Mouse (Mus musculus) brain, adult 2 months (tissue): ENCODE data around the gene Nsl1.

ENCODE experiments used
- DNase-seq: peaks from one replicate; pipeline ENCODE4 v3.0.0; 2011; ENCODE audit warnings: low read depth, low spot score

Gene Nsl1

DNA sequence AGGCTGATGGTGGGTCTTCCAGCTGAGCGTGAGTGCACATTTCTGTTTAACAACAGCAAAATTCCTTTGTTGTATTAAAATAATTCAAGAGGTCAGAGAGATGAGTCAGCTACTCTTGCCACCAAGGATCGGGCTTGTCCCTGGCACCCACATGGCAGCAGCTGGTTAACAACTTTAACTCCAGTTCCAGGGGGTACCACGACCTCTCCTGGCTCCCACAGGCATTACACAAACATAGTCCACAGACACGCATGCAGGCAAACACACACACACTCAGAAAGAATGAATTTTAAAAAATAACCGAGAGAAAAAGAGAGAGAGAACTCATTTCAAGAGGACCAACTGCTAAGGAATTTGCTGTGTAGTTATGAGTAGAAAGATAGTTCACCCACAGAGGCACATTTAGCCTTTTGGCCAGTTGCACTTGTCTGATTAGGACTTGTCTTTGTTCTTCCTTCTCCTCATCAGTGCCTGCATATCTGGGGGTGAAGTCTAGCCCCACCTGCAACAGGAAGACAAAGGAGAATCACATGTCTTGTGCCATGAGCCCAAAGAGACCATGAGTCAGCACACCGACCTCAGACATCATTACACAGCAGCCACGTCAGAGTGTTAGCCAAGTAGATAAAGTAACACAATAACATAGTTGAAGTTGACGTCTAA is 7.8 kb upstream of the Nsl1 start:
- no peak for DNase-seq

DNA sequence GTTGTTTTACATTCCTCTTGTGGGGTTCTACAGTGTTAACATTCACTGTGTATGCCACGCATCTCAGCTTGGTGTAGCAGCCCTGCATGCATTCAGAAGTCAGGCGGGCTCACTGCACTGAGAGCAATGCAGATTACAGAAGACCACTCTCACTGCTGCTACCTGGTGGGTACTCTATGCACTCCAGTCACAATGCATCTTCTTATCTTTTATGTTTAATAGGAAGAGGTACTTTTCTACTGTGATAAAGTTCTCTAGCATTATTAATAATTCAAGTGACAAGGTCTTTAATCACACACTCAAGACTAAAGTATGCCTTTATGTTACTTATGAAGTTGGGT is 7.3 kb upstream of the Nsl1 start:
- no peak for DNase-seq

DNA sequence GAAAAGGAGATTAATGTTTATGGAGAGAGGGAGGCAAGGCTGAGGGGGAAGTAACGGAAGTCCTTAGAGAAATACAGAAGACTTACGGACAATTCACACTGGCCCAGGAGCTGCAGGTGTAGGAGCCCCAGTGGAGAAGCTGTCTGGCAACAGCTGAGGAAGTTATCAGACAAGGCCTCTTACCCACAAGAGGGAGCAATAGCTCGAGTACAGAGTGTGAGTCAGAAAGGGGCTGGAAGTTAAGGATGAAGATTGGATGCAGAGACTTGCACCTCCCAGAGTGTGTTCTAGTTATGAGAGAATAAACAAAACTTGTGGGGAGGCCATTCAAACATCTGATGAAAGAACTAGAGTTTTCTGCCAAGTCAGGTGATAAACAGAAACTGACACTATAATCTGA is 5.4 kb upstream of the Nsl1 start:
- DNase-seq = peak; percentile 25

DNA sequence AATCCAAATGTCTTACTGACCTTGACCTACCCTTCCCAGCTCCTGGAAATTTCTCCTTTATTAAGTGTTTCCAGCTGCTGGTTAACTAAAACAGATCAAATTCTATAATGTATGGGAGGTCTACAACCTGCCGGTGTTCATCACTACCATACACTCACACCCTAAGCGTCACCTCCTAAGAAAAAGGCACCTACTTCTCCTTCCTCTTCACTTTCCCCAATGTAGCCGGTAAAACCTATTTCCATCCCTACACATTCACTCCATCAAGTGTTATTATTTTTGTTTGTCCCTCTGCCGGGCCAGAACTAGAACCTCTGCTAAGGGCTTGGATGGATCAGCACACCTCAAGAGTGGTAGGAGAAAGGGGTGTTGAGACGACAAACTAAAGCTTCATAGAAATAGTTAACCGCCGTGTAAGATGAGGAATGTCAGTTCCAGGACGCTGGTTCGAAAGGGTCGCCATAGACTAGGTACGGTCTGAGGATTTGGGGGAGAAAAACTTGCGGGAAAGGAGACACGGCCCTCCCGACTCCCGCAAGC is 501 bp upstream of the Nsl1 start:
- no peak for DNase-seq

DNA sequence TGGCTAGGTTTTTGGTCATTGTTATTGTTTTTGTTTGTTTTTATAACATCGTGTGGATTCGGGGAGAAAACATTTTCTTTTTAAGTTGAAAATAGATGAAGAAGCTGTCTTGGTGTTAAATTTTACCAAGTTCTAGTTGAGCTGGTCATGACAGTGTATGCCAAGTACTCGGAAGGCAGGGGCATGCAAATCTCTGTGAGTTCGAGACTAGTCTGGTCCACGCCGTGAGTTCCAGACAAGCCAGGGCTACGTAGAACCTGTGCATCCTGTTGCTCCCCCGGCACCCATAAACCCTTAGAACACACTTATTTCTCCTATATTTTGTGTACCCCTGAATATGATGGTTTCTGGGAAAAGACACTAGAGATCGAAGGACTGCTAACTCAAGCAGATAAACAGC is 888 bp downstream of the Nsl1 start:
- DNase-seq = no peak

DNA sequence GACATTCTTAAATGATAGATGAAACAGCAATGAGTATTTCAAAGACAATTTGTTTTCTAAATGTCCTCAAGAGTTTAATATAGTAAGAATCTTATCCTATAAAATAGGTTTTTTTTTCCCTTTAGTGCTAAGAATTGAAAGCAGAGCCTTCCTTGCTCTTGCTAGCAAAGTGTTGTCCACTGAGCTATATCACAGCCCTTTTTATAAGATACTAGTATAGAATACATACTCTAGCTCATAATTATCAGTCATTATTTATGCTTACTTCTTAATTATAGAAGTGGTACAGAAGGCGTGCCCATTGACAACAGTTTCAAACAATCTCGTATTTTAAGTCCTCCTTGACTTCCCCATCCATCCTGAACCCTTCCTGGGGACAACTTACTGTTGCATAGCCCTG is 1.7 kb downstream of the Nsl1 start:
- DNase-seq = no peak

DNA sequence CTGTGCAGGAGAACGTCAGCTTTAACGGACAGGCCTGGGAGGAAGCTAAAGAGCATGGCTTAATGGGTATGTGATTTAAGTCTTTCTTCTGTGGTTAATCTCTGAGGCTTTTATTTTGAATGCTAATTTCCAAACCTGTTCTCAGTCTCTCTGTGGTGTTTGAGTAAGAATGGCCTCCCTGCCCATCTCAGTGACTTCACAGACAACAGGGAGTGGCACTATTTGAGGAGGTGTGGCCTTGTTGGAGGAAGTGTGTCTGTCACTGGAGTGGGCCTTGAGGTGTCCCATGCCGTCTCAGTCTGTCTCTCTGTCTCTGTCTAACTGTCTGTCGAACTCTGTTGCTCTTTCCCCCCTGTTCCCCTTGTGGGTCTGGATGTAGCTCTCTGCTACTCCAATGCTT is 2.4 kb downstream of the Nsl1 start:
- DNase-seq = no peak

DNA sequence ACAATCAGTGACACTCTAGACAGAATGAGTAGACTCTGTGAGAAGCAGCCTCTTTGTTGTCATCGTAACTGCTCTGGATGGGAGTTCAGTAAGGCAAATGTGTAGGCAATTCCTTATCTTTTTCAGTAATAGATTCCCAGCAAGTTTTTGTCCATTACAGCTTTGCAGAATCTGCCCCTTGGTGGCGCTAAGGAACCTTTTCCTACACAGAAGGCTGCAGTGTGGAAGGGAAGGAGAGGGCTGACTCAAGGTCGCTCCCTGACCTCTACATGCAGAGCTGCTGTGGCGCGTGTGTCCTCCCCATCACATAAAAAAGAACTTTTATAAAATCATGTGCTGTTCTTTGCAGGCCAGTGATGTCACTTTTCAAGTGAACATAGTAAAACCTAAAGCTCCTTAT is 5.6 kb downstream of the Nsl1 start:
- no peak for DNase-seq

DNA sequence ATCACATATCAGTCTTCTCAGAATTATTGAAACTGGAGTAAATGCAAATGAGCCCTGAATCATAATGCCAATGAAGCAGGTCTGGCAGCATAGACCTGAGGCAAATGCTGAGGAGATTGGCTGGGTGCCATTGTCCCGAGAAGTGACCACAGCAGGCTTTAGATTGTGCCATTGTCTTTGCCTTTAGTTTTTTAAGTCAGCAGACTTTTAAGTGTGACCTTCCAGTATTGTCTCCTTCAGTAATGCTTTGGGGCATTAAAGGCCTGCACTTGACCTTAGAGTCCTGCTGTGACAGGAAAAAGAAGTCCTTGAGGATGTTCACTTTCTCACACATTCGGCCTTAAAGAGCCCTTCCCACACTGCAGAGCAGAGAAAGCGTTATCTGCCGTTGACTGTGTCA is 7.4 kb downstream of the Nsl1 start:
- no peak for DNase-seq

DNA sequence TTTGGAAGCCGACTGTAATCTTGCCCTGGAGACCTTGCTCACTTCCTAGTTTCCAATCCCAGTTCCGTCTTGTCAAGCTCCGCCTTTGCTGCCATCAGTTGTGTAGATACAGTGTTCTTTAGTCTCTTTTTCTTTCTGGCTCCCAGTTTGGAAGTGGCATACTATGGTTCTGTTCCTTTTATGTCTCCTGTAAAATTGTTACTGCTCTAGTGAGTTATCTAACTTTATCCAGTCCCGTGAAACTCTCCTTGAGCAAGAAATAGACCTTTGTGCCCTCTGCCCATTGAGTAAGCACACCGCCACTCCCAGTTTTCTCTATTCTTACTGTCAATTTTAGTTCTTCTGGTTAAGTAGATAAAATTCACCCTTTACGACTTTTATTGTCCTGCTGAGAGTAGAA is 8.8 kb downstream of the Nsl1 start:
- peak; percentile 17 for DNase-seq

DNA sequence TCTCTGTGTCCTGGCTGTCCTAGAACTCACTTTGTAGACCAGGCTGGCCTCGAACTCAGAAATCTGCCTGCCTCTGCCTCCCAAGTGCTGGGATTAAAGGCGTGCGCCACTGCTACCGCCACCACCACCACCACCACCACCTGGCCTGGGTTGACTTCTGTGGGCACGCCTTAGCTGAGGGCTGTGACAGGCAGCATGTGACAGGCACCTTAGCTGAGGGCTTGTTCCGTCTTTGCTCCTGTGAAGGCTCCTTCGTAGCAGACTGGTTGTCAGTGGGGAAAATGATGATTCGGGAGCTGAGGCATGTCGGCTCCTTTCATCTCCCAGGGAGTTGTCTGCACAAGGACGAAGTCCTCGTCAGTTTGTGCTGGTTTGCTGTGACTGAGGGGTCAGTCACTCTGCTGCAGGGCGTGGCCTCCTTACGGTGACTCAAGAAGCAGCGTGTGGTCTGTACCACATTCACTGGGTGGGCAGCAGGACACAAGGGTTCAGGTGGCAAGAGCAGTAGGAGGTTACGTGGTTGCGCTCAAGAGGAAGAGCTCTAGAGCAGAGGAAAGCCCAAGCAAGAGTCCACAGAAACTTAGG is 9.6 kb downstream of the Nsl1 start:
- no peak for DNase-seq

DNA sequence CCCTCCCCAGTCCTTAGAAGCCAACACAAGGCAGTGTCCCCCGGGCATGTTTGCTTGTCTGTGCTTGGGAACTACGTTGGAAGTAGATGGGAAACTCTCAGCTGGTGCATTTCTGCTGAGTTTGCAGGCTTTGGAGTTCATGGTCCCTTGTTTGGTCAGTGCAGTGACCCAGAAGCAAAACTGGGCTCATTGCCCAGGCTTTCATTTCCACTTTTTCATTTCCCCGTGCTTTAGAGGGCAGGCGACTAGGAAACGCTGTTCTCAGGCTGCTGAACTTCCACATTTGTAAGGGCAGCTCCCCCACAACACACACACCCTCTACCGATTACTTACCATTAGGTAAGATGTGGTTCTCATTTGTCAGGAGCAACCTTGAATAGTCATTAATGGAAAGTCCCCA is 10.2 kb downstream of the Nsl1 start:
- peak; percentile 65 for DNase-seq

DNA sequence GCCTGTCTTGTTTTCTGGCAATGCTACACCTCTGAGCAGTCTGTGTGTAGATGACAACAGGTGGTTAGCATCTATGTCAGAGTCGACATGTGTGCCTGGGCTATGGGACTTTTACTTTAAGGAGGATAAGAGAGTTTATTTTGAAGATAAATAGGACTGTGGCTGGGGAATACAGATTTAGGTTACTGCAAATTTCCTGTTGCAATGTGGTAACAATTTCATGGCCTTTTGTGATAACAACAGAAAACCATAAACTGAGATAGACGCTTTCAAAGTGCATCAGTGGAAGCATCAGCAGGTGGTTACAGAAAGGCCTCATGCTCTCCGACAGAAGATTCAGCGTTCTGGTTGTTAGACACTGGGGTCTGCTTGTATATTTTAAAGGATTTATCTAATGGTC is 10.7 kb downstream of the Nsl1 start:
- no peak for DNase-seq

DNA sequence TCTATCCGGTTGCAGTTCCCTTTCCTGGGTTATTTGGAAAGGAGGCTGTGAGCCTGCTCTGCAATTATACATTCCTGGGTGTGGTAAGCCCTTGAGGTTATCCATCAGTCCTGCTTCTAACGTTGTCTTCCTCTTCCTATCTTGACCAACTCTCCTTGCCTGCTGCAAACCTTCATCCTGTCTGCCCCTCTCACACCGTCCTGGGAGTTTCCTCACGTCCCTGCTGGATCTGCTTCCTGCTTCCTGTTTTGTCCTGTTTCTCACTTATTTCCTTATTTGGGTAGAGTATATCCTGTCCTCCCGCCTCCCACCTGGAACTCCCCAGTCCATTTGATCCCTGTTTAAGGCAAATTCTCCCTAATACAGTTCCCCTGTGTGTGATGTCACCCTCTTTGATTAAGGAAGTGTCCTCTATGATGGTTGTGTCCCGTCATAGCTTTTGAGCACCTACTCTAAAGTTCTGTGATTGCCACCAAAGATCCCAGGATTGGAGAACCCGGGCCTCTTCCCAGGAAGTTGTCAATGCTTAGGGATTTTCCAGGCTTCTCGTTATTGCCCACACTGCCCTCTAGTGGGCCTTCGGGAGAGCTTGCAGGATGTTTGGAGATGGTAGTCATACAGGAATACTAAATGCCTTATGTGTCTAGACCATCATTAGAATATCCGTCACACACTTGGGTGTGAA is 12.5 kb downstream of the Nsl1 start:
- peak; percentile 82 for DNase-seq

DNA sequence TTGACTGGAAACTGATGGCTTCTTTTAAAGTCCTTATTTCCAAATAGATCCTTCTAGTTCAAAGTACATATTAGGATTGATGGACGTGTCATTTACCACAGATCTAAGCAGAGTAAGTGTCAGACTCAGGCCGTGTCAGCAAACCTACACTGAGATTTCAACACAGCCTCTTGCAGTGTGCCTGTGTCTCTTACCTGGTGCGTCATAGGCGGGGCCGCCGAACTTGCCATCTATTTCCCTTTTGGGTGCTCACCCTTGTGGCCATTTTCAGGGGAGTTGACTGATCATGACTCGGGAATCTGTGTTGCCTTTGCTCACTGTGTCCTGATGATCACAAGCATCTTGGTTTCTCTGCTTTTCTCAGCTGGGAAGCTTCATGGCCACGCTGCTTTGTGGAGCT is 20.4 kb downstream of the Nsl1 start:
- DNase-seq = no peak

DNA sequence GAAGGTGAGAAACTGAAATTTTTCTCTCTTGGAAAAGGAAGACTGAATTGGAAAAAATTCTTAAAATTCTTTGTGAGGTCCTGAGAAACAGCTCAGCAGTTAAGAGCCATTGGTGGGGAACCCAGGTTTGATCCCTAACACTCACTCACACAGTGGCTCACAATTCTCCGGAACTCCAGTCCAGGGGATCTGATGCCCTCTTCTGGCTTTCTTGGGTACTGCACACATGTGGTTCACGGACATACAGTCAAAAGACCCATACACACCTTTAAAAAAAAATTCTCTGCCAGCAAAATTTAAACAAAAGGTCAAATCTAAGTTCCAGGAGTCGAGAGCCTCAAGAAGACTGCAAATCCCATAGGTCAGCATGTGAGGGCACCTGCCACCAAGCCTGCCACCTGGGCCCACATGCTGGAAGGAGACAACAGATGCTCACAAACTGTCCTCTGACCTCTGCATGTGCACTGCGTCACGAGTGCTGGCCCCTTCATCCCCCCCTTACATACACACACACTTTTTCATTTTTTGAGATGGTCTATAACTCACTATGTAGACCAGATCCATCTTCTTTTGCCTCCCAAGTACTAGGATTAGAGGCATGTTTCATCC is 22.2 kb downstream of the Nsl1 start:
- no peak for DNase-seq

DNA sequence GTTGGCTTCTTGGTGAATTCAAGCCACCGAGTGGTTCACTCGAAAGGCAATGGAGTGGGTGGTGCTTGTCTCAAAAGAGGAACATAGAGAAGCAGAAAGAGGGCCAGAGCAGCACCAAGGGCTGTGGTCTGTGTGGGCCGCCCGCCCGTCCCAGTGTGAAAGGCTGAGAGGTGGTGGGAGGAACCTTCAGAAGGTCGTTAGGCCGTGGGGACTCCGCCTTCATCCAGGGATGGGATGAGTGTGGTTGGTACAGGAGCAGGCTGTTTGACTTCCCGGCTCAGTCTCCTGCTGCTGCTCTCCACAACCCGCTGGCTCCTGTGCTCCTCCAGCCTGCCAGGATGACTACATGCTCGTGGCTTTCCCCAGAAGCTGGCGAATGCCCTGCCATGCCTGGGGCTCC is 22.8 kb downstream of the Nsl1 start:
- no peak for DNase-seq

DNA sequence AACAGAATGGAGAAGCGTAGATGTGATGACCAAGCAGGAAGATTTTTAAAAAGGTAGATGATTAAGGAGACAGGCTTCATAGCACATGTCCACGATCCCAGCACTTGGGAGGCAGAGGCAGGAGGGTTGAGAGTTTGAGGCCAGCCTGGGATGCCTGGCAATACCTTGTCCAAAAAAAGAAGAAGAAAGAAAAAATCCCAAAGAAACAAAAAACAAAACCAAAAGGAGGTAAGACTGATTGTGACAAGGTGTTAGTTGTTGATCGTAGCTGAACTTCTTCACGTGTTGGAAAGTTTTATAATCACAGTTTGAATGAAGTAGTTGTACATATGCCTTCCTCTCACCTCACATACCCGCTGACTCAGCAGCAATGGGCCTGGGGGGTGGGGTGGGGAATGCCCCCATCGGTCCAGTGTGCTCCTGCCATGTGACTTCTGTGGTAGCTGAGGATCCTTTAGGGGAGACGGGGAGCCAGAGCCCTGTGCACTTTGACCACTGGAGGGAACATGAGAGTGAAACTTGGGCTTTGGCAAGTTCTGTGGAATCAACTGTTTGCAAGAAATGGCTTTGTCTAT is 23.6 kb downstream of the Nsl1 start:
- no peak for DNase-seq

DNA sequence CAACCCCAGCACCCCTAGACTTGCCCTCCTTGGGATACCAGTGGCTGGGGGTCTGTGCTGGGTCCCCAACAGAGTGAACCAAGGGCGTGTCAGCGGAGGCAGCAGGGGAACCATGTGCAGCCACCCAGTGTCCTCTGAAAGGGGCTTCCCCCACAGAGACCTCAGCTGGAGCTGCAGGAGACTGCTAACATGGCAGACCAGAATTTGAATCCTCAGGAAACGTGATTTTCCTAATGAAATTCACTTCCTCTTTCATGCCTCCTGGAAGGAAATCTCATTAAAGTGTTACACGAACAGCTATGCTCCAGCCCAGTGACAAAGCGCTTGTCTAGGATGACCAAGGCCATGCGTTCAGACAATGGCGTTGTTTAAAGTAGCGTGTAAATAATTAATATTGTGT is 24.1 kb downstream of the Nsl1 start:
- no peak for DNase-seq

DNA sequence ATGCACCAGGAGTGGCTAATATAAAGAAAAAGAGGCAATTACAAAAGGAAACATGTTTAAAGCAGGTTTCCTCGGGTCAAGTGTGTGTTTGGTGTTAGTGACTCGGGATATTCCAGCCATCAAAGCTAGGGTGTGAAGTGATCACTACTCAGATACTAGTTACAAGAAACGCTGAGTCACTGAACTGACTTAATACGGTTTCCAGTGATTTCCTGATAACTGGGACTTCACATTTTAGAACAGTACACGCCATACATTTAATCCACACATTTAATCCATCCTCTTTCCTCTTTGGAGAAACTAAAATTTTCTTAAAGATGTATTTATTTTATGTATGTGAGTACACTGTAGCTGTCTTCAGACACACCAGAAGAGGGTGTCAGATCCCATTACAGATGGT is 25.1 kb downstream of the Nsl1 start:
- DNase-seq = no peak

DNA sequence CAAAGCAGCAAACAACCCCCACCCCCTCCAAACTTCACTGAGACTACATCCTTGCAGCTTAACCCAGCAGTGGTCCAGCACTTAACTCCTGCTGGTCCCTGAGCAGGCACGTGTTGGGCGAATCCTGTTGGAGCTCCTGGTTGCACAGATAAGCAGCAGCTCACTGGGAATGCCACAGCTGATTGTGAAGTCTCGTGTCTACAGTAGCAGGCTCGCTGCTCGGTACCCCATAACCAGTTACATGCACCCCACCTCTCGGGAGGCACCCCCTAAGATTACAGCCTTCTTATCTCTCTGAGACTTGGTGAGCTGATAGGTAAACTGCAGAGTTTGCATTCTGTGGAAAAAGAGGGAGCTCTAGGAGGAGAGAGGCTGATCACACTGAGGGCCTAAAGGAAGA is 26.5 kb downstream of the Nsl1 start:
- DNase-seq = no peak

DNA sequence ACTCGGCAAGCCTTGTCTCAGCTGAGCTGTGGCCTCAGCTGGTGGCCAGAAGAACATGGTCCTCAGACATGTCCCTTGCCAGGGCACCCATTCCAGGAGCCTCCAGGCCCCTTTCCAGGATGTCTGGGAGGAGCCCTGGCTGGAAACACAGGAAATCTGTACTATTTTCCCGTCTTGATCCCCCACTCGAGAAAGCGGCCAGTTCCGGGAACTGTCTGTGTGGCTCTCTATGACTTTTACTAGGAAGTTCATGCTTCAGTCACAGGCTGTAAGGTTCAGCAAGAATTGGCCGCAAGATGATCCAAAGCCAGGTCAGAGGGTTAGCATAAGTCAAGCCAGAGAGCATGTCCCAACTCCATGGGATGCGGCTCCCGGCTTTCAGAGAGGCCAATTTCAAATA is 29.2 kb downstream of the Nsl1 start:
- no peak for DNase-seq

DNA sequence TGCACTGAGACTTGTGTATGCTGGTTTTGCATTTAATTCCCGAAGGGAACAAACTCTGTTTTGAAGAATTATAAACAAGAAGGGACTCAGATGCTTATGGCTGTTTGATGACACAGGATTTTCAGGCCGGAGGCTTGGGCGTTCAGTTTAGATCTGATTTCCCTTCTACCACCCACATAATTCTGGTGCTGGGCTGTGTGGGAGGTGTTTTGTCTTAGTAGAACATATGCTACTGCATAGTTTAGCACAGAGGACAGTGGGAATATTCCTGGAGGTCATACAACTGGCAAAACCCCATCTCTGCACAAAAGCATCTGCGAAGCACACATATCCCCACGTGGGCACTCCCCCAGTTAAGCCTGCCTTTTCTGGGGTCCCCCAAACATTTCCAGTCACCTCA is 30.8 kb downstream of the Nsl1 start:
- peak; percentile 85 for DNase-seq
